Mouse (Mus musculus): ENCODE measurements around the gene Creg1.

DNA sequence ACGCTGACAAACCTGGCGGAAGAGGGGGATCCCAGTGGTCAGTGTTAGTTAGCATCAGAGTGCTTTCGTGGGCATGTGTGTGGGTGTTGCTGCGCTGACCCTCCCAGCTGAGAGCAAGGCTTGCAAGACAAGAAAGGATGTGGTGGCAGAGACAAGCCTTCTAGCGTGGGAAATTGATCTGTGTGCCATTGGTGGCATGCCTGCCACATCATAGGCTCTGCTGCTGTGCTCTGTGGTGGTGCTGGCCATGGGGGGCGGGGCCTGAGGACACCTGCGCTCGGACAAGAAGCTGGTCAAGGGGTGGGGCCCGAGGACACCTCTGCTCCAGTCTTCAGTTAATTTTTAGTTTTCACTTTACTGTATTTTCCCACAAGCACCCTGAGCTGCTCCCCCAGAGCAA is 52.8 kb downstream of the Creg1 start:
- TF ChIP-seq CTCF (IDR thresholded peaks at IDR 0.05; ENCODE audit: control insufficient read depth, insufficient read depth, insufficient replicate concordance, low read depth, low read length) (no peak), POLR2A (IDR thresholded peaks at IDR 0.05; ENCODE audit: control insufficient read depth, low read depth, low read length) (no peak)
